Mouse (Mus musculus): ENCODE data around the gene Nav2.

Nav2 gene

GRCm38 (mm10) chr7:49055273-49055672 lies 146.8 kb downstream of the Nav2 start:
- no peak for DNase-seq (ENCODE audit: low read depth)

GRCm38 (mm10) chr7:49058304-49059012 lies 149.9 kb downstream of the Nav2 start:
- no peak for DNase-seq (ENCODE audit: low read depth)

- peak; percentile 18 for DNase-seq (ENCODE audit: low read depth)
Observed at GRCm38 (mm10) chr7:49064792-49065521, 156.4 kb downstream of the Nav2 start.

DNA sequence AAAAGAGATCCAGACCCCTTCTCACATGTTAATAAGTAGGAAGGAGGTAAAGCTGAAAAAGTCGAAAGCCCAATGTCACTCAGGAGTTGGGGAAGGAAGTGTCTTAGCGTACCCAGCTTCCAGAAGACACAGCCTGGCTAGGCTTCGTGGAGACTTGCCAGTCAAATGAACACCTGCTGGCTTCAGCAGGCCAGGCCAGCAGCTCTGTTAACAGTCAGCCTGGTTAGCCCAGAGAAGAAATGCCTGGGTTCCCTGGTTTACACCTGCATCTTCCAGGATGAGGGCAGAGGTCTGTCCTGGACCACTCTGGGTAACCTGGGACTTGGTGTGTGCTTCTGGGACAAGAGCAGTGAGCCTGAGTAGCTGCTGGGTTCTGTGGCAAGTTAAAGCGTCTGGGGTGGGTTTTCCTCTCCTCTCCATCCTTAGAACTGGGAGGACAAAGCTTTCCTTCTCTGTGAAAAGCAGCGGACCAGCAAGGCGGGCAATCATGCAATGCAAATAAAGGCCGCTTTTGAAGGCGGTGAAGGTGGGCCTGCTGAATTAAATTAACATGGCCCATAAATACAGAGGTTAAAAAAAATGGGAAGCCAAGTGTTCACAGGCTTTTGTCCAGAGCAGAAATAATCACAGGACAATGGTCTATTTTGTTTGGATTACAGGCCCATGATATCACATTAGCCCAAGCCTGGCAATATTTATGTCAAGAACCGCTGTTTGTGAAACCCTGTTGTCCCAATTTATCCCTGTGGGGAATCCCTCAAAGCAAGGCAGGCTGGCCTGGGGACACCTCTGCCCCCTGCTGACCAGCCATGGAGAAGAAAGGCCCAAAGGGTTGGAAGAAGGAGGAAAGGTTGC lies 157.3 kb downstream of the Nav2 start:
- no peak for DNase-seq (ENCODE audit: low read depth)

DNA sequence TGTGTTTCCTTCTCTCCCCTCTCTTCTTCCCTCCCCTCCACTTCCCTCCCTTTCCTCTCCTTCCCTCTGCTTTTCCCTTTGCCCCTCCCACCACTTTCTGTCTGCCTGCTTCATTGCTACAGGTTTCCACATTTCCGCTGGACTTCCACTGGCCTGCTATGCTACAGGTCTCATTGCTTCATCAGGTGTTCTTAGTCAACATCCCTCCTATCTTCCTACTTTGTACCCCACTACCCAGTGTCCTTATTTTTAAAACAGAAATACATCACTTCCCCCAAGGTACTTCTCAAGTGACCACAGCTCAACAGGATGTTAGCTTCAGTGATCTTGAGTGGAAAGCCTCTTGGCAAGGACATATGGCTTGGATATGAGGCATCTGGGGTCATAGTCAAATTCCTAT lies 158.3 kb downstream of the Nav2 start:
- no peak for DNase-seq (ENCODE audit: low read depth)

GRCm38 (mm10) chr7:49069396-49069961 lies 161.0 kb downstream of the Nav2 start:
- DNase-seq (ENCODE audit: low read depth) = no peak

DNA sequence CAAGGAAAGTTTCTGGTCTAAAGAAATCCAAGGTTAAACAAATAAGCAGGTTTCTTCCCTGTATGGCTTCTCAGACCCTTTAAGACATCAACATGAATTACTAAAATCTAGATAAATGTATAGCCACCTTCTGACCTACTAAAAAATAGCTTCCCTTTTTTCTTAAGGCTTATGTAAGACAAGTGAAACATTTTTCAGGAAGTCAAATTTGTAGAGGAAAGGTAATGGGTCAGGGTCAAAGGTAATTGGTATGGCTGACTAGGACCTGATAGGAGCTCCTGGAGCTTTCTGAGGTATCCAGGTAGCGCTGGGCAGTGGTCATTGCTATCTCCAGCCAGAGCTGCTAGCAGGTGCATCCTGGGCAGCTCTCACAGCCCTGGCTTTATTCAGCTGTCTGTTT lies 162.1 kb downstream of the Nav2 start:
- DNase-seq (ENCODE audit: low read depth) = no peak

GRCm38 (mm10) chr7:49071141-49071567 lies 162.6 kb downstream of the Nav2 start:
- no peak for DNase-seq (ENCODE audit: low read depth)

DNA sequence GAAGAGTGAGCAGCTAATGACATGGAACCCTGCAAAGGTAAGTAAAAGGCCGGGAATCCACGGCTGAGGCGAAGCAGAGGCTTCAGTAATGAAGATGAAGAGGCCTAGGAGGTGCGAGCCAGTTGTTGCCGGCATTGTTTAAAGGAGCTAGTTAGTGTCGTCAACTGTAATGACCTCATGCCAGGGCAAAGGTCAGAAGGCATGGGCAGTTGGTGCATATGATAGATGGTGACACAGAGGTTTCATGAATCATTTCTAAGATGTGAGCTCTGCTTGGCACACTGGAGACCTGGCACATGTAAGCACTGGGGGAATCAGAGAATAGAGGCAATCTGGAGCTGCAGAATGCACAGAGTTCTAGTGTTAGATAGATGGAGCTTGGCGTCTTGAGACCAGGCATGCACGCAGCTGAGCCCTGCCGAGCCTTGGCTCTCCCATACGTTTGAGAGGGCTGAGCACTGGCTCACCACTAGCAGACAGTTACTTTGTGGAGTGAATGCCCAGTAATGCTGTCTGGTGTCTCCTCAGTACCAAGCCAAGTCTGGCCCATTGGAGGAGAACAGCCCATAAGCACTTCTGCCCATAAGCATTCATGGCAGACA lies 166.9 kb downstream of the Nav2 start:
- DNase-seq (ENCODE audit: low read depth) = no peak

GRCm38 (mm10) chr7:49076283-49076694 lies 167.8 kb downstream of the Nav2 start:
- DNase-seq (ENCODE audit: low read depth) = no peak

DNA sequence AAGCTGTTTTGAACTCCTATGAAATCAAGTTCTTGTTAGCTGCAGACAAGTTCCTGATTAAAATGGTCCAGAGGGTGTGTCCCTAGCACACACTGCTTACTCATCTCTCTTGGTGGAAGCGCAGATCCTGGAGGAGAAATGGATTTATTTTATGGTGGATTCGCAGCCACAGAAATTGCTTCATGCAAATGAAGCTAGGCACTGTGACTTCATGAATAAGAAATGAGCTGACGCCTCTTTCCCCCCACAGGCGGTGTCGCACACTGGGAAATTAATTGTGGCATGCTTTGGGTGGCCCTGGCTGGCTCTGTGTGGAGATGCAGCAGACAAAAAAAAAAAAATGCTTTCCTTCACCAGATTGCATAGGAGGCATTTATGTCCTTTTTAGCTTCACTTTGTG lies 170.4 kb downstream of the Nav2 start:
- DNase-seq (ENCODE audit: low read depth) = no peak

GRCm38 (mm10) chr7:49082585-49083165 lies 174.2 kb downstream of the Nav2 start:
- DNase-seq (ENCODE audit: low read depth) = no peak

DNA sequence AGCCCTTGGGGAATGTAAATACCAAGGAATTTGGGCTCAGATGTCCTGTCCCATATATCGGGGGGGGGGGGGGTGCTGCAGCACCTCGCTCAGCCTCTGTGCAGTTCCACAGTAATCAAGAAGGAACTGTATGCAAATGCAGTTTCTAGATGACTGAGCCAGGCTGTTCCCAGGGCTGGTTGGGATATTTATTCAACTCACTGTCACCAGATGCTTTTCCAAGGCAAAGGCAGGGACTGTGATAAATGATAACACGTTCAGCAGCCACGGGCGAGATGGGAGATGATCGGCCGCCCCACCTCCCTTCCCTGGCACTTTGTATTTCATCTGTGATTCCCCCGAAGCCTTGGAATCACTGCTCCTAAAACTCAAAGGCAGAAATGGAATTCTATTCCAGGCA lies 176.3 kb downstream of the Nav2 start:
- DNase-seq (ENCODE audit: low read depth) = no peak

DNA sequence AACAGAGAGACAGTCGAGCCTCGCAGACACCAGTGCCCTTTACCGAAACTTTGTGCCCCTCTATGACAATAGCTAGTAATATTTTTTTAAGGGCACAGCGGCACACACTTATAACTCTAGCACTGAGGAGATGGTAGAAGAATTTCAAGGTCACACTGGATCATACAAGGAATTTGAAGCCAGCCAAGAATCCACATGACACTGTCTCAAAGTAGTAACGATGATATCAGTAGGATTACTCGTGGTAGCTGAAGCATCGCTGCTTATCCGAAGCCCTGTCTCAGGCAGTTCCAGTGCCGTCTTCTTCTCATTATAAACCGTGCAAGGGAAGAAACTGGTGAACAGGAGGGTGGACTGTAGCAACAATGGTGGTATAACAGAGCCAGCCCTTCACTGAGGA lies 177.2 kb downstream of the Nav2 start:
- no peak for DNase-seq (ENCODE audit: low read depth)

- peak; percentile 27 for DNase-seq (ENCODE audit: low read depth)
Observed at GRCm38 (mm10) chr7:49087154-49087553, 178.6 kb downstream of the Nav2 start.

GRCm38 (mm10) chr7:49088198-49088912 lies 179.8 kb downstream of the Nav2 start:
- no peak for DNase-seq (ENCODE audit: low read depth)

DNA sequence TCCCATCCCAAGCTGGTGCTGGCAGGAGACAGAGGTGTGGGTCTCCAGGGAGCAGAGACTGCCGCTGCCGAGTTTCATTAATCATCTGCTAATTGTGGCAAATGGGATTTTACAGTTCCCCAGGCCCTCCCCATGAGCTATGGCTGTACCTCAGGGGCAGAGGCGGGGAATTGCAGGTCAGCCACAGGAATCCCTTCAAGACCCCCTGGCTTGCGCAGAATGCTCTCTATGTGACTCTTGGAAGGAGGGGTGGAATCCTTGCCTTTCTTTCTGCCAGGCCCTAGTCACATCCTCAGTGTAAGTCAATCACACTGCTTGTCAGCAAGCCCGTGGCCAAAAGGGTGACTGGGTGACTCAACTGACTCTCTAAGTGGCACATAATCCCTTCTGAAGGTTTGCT lies 182.9 kb downstream of the Nav2 start:
- no peak for DNase-seq (ENCODE audit: low read depth)

DNA sequence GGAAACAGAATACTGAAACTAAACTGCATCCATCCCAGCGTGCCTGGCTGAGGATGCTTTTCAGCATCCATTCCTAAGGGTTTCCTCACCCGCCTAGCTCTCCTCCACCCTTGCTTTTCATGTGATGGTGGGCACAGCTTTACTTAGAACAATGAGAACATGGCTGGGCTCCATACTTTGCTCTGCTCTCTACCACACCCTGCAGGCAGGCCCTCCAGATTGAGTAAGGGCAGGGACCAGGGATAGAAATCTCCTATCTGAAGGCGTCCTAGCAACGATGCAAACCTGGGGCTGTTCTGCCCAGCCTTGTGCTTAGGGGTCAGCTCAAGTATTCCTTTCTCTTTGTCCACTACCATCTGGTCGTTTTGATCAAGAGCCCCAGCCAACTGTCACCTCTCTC lies 183.4 kb downstream of the Nav2 start:
- DNase-seq (ENCODE audit: low read depth) = no peak

DNA sequence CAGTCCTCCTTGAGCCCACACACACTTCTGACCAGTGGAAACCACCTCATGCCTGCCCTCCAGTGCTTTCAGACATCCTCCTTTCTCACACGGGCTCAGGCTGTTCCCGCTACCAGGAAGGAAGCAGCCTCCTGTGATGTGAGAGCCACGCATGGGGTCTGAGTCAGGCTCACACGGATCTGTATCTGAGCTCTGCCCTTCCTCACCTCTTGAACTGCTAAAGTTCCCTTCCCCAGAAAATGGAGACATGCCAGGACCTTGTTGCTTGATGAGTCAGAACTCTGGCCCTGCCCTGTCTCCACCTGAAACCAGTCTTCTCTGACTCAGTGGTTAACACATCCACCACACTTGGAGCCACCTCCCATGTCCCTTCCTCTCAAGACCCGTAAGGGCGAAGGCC lies 185.1 kb downstream of the Nav2 start:
- peak; percentile 86 for DNase-seq (ENCODE audit: low read depth)

DNA sequence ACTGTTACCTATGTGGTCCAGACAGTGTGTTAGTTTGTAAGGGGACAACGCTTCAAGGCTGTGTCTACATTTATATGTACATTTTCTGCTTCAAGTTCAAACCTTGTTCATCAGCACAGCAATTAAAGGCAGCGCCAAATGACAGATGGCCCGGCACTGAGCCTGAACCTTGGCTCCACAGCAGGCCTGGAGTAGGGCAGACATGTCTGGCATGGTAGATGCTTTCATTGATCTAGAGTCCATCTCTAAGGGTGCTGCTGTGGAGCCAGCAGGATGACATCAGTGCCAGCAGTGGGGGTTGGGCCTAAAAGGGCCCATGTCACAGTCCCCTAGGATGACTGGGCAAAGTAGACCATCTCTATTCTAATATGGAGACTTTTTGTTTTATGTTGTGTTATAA lies 186.0 kb downstream of the Nav2 start:
- DNase-seq (ENCODE audit: low read depth) = no peak

DNA sequence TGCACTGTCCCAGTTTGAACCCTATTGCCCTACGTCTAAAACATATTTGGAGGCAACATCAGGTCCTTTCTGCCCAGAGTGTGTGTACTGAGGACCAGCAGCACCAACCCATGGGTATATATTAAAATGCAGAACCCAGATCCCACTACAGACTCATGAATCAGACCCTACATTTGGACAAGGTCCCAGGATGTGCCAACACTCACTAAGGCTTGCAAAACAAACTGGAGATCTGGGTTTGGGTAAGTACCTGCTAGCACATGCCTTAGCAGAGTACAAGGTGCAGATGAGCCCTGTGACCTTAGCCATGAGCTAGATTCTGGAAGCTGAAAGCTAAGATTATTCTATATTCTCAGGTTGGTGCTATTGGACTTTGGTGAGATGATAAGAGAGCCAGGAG lies 192.8 kb downstream of the Nav2 start:
- DNase-seq (ENCODE audit: low read depth) = no peak

All from fibroblast of lung, adult 2 months (primary cell).